Mouse (Mus musculus) MEL (cell line): ENCODE measurements around the gene Klhl40. TPM values are rescaled to one million over a fixed set of nuclear protein-coding genes. Genes with fewer than 3 reads are reported as not detected.

Experiments used
- DNase-seq: peaks from one replicate; pipeline ENCODE4 v3.0.0; 2011; ENCODE audit warnings: low read depth, low spot score
- H3K27ac ChIP-seq: 2 replicates; pipeline ENCODE4 v1.5.1; 2012; ENCODE audit warnings: low read depth, mild to moderate bottlenecking, control low read depth, low read length, moderate library complexity; ENCODE audit not compliant: control insufficient read depth
- H3K27me3 ChIP-seq, 2 experiments: fragments of 150-350 bp in 1 of 2; sonication (generic) in 1 of 2; 2 replicates each; pipeline ENCODE4 v1.6.1; 2012; ENCODE audit warnings: low read length in 2 of 2, mild to moderate bottlenecking in 2 of 2, improper control_type of control experiment in 1 of 2, moderate library complexity in 1 of 2; ENCODE audit not compliant: insufficient read depth in 2 of 2, control insufficient read depth in 1 of 2
- H3K36me3 ChIP-seq, 2 experiments: 2 replicates each; pipeline ENCODE4 v1.6.1; 2012 to 2014; ENCODE audit warnings: low read length in 2 of 2, improper control_type of control experiment in 1 of 2, inconsistent platforms in 1 of 2, mild to moderate bottlenecking in 1 of 2; ENCODE audit not compliant: insufficient read depth in 2 of 2, control insufficient read depth in 1 of 2
- H3K4me1 ChIP-seq, 2 experiments: fragments of 150-350 bp in 1 of 2; sonication (generic) in 1 of 2; 2 replicates each; pipeline ENCODE4 v1.6.1; 2012; ENCODE audit warnings: low read length in 2 of 2, improper control_type of control experiment in 1 of 2, mild to moderate bottlenecking in 1 of 2; ENCODE audit not compliant: insufficient read depth in 2 of 2, control insufficient read depth in 1 of 2
- H3K4me3 ChIP-seq, 2 experiments: fragments of 150-350 bp in 1 of 2; sonication (generic) in 1 of 2; 2 replicates each; pipeline ENCODE4 v1.5.1; 2012; ENCODE audit warnings: low read depth in 2 of 2, low read length in 2 of 2, mild to moderate bottlenecking in 2 of 2, moderate library complexity in 2 of 2, control low read depth in 1 of 2, improper control_type of control experiment in 1 of 2; ENCODE audit not compliant: control insufficient read depth in 1 of 2, insufficient read depth in 1 of 2
- H3K79me2 ChIP-seq: 2 replicates; pipeline ENCODE4 v1.6.1; 2012; ENCODE audit warnings: mild to moderate bottlenecking, low read length, moderate library complexity; ENCODE audit not compliant: control insufficient read depth, poor library complexity, insufficient read depth
- H3K9ac ChIP-seq: 2 replicates; pipeline ENCODE4 v1.6.1; 2012; ENCODE audit warnings: low read depth, mild to moderate bottlenecking, control low read depth, low read length, moderate library complexity; ENCODE audit not compliant: control insufficient read depth, poor library complexity, severe bottlenecking
- H3K9me3 ChIP-seq: fragments of 150-350 bp; sonication (generic); replicated peaks from 2 replicates; pipeline ENCODE4 v1.6.1; 2012; ENCODE audit warnings: mild to moderate bottlenecking, low read length, improper control_type of control experiment, moderate library complexity; ENCODE audit not compliant: insufficient read depth
- CHD1 ChIP-seq: IDR thresholded peaks from 2 replicates; pipeline ENCODE4 v1.6.1; 2012; ENCODE audit warnings: low read depth, mild to moderate bottlenecking, inconsistent platforms, low read length, improper control_type of control experiment
- CHD2 ChIP-seq: IDR thresholded peaks from 2 replicates; pipeline ENCODE4 v1.6.1; 2011; ENCODE audit warnings: low read length, improper control_type of control experiment
- ELF1 ChIP-seq: IDR thresholded peaks from 2 replicates; pipeline ENCODE4 v1.6.1; 2014; ENCODE audit warnings: low read depth, mild to moderate bottlenecking, inconsistent platforms, low read length, improper control_type of control experiment, moderate library complexity
- EP300 ChIP-seq, 2 experiments: IDR thresholded peaks; 2 replicates each; pipeline ENCODE4 v1.6.1; 2011; ENCODE audit warnings: improper control_type of control experiment in 2 of 2, low read length in 2 of 2, low read depth in 1 of 2, mild to moderate bottlenecking in 1 of 2
- ETS1 ChIP-seq: IDR thresholded peaks from 2 replicates; pipeline ENCODE4 v1.6.1; 2012; ENCODE audit warnings: low read depth, mild to moderate bottlenecking, inconsistent platforms, low read length, improper control_type of control experiment, moderate library complexity
- GATA1 ChIP-seq: IDR thresholded peaks from 2 replicates; pipeline ENCODE4 v1.6.1; 2011; ENCODE audit warnings: low read depth, low read length, improper control_type of control experiment
- HCFC1 ChIP-seq: IDR thresholded peaks from 2 replicates; pipeline ENCODE4 v1.6.1; 2012; ENCODE audit warnings: low read depth, mild to moderate bottlenecking, inconsistent platforms, low read length, improper control_type of control experiment, moderate library complexity
- MAFK ChIP-seq: IDR thresholded peaks from 2 replicates; pipeline ENCODE4 v1.6.1; 2011; ENCODE audit warnings: low read depth, mild to moderate bottlenecking, low read length, improper control_type of control experiment, borderline replicate concordance
- MAX ChIP-seq: IDR thresholded peaks from 2 replicates; pipeline ENCODE4 v1.6.1; 2011; ENCODE audit warnings: low read length, improper control_type of control experiment
- MAZ ChIP-seq: IDR thresholded peaks from 2 replicates; pipeline ENCODE4 v1.6.1; 2012; ENCODE audit warnings: low read depth, mild to moderate bottlenecking, inconsistent platforms, low read length, improper control_type of control experiment
- MXI1 ChIP-seq: IDR thresholded peaks from 2 replicates; pipeline ENCODE4 v1.6.1; 2011; ENCODE audit warnings: mild to moderate bottlenecking, low read depth, low read length, improper control_type of control experiment
- MYC ChIP-seq: IDR thresholded peaks from 2 replicates; pipeline ENCODE4 v1.6.1; 2011; ENCODE audit warnings: low read depth, mild to moderate bottlenecking, low read length, improper control_type of control experiment, moderate library complexity
- NELFE ChIP-seq: IDR thresholded peaks from 2 replicates; pipeline ENCODE4 v1.6.1; 2011; ENCODE audit warnings: low read depth, low read length, improper control_type of control experiment
- NRF1 ChIP-seq: IDR thresholded peaks from 2 replicates; pipeline ENCODE4 v1.6.1; 2014; ENCODE audit warnings: low read depth, mild to moderate bottlenecking, inconsistent platforms, low read length, improper control_type of control experiment, moderate library complexity; ENCODE audit not compliant: poor library complexity, insufficient read depth, severe bottlenecking
- POLR2A ChIP-seq, 2 experiments: IDR thresholded peaks; 2 replicates each; pipeline ENCODE4 v1.6.1; 2011 to 2012; ENCODE audit warnings: low read length in 2 of 2, mild to moderate bottlenecking in 2 of 2, control low read depth in 1 of 2, improper control_type of control experiment in 1 of 2, low read depth in 1 of 2, moderate library complexity in 1 of 2; ENCODE audit not compliant: control insufficient read depth in 1 of 2, insufficient read depth in 1 of 2, poor library complexity in 1 of 2
- POLR2AphosphoS2 ChIP-seq: IDR thresholded peaks from 2 replicates; pipeline ENCODE4 v1.6.1; 2011; ENCODE audit warnings: low read length, improper control_type of control experiment
- POLR2AphosphoS5 ChIP-seq: IDR thresholded peaks from 2 replicates; pipeline ENCODE4 v1.6.1; 2012; ENCODE audit warnings: low read depth, borderline replicate concordance, mild to moderate bottlenecking, inconsistent platforms, low read length, moderate library complexity, mixed read lengths
- SMC3 ChIP-seq: IDR thresholded peaks from 2 replicates; pipeline ENCODE4 v1.6.1; 2011; ENCODE audit warnings: low read depth, low read length, improper control_type of control experiment
- TAL1 ChIP-seq: IDR thresholded peaks from 2 replicates; pipeline ENCODE4 v1.6.1; 2012; ENCODE audit warnings: mild to moderate bottlenecking, inconsistent platforms, low read length, moderate library complexity, mixed read lengths
- TBP ChIP-seq: IDR thresholded peaks from 2 replicates; pipeline ENCODE4 v1.8.0; 2011; ENCODE audit warnings: low read depth, low read length, improper control_type of control experiment
- TCF12 ChIP-seq: IDR thresholded peaks from 2 replicates; pipeline ENCODE4 v1.6.1; 2014; ENCODE audit warnings: low read depth, mild to moderate bottlenecking, inconsistent platforms, low read length, improper control_type of control experiment, moderate library complexity
- UBTF ChIP-seq: IDR thresholded peaks from 2 replicates; pipeline ENCODE4 v1.6.1; 2012; ENCODE audit warnings: low read depth, mild to moderate bottlenecking, inconsistent platforms, low read length, improper control_type of control experiment, moderate library complexity, borderline replicate concordance; ENCODE audit not compliant: insufficient read depth
- USF2 ChIP-seq, 2 experiments: IDR thresholded peaks; 2 replicates each; pipeline ENCODE4 v1.6.1; 2011 to 2012; ENCODE audit warnings: improper control_type of control experiment in 2 of 2, low read length in 2 of 2, borderline replicate concordance in 1 of 2, inconsistent platforms in 1 of 2, low read depth in 1 of 2, mild to moderate bottlenecking in 1 of 2; ENCODE audit not compliant: insufficient read depth in 1 of 2
- ZC3H11A ChIP-seq: IDR thresholded peaks from 2 replicates; pipeline ENCODE4 v1.6.1; 2012; ENCODE audit warnings: low read depth, mild to moderate bottlenecking, inconsistent platforms, low read length, improper control_type of control experiment
- ZKSCAN1 ChIP-seq: IDR thresholded peaks from 2 replicates; pipeline ENCODE4 v1.6.1; 2012; ENCODE audit warnings: low read depth, mild to moderate bottlenecking, inconsistent platforms, low read length, improper control_type of control experiment, moderate library complexity
- ZMIZ1 ChIP-seq: IDR thresholded peaks from 2 replicates; pipeline ENCODE4 v1.6.1; 2012; ENCODE audit warnings: low read depth, mild to moderate bottlenecking, inconsistent platforms, low read length, improper control_type of control experiment, moderate library complexity
- polyA plus RNA-seq, 2 experiments: library from polyadenylated mRNA; stranded (reverse) in 1 of 2; unstranded in 1 of 2; fragments of >175 nt in 1 of 2; fragments of >200 nt in 1 of 2; gene quantifications; 2 replicates each; pipeline versions ENCODE4 v1.2.1 to v1.2.4; 2012; ENCODE audit warnings: low replicate concordance in 2 of 2, low read depth in 1 of 2; ENCODE audit not compliant: insufficient read length in 2 of 2, insufficient read depth in 1 of 2, missing spikeins in 1 of 2
- total RNA-seq: library from RNA; depleted of rRNA; stranded (reverse); fragments of 300-350 nt; gene quantifications from 2 replicates; pipeline ENCODE4 v1.2.3, GENCODE M21; 2012

Klhl40 gene
- total and polyA plus RNA-seq, 3 experiments, result not detected

- Histone ChIP-seq H3K36me3 (peaks cover 0 to 27% of the 10 kb centered on the region in 2 experiments; a peak in 2 of 4 replicates), H3K79me2 (no peaks in the 10 kb centered on the region), H3K27ac (no peak overlapping the region), H3K4me3 (no peak overlapping the region), H3K9me3 (no peaks in the 10 kb centered on the region), H3K4me1 (no peaks in the 10 kb centered on the region), H3K9ac (no peak overlapping the region), H3K27me3 (no peaks in the 10 kb centered on the region)
- TF ChIP-seq MAFK (no peak), NELFE (no peak), CHD1 (no peak), EP300 (IDR thresholded peaks at IDR 0.05; ENCODE audit: low read depth in 1 of 2, low read length in 2 of 2) (no peak), ZKSCAN1 (no peak), POLR2AphosphoS5 (no peak), CHD2 (no peak), MAZ (no peak)
- no peak for DNase-seq
Measured at GRCm38 (mm10) chr9:121752774-121753173, 24.6 kb upstream of the Klhl40 start.

GRCm38 (mm10) chr9:121754624-121755023 lies 22.8 kb upstream of the Klhl40 start:
- no peaks in the 10 kb centered on the region for H3K9me3 ChIP-seq
- no peaks in the 10 kb centered on the region for H3K4me1 ChIP-seq
- H3K36me3 ChIP-seq, result peaks cover 0 to 21% of the 10 kb centered on the region in 2 experiments; a peak in 2 of 4 replicates
- H3K79me2 ChIP-seq, result no peaks in the 10 kb centered on the region
- H3K27ac ChIP-seq, result no peak overlapping the region
- no peak overlapping the region for H3K4me3 ChIP-seq
- H3K27me3 ChIP-seq, result no peaks in the 10 kb centered on the region
- no peak for DNase-seq
- H3K9ac ChIP-seq, result no peak overlapping the region
- no peak for TF ChIP-seq ELF1
- TF ChIP-seq GATA1, result no peak
- TF ChIP-seq ETS1, result no peak
- TF ChIP-seq USF2 (IDR thresholded peaks at IDR 0.05; ENCODE audit: borderline replicate concordance in 1 of 2, insufficient read depth in 1 of 2, low read depth in 1 of 2, low read length in 2 of 2), result no peak
- no peak for TF ChIP-seq ZC3H11A
- TF ChIP-seq ZMIZ1, result no peak
- TF ChIP-seq MAFK, result no peak

- Histone ChIP-seq H3K9me3 (no peaks in the 10 kb centered on the region), H3K27ac (no peak overlapping the region), H3K9ac (no peak overlapping the region), H3K36me3 (peaks cover 0 to 14% of the 10 kb centered on the region in 2 experiments; a peak in 2 of 4 replicates), H3K27me3 (no peaks in the 10 kb centered on the region), H3K4me3 (no peak overlapping the region)
- no peak for TF ChIP-seq UBTF
- TF ChIP-seq TBP, result no peak
- TF ChIP-seq HCFC1, result no peak
- TF ChIP-seq SMC3, result no peak
- no peak for TF ChIP-seq MXI1
- TF ChIP-seq TAL1, result no peak
- TF ChIP-seq POLR2A (IDR thresholded peaks at IDR 0.05; ENCODE audit: control insufficient read depth in 1 of 2, insufficient read depth in 1 of 2, low read depth in 1 of 2, low read length in 2 of 2, poor library complexity in 1 of 2), result no peak
- TF ChIP-seq TCF12, result no peak
- TF ChIP-seq MYC, result no peak
- no peak for TF ChIP-seq ZMIZ1
- no peak for TF ChIP-seq ELF1
- TF ChIP-seq MAX, result no peak
- TF ChIP-seq POLR2AphosphoS2, result no peak
- TF ChIP-seq NRF1, result no peak
- TF ChIP-seq, all 39 proteins: peak for 0
- Histone ChIP-seq H3K4me1 (no peaks in the 10 kb centered on the region), H3K79me2 (no peaks in the 10 kb centered on the region)
- DNase-seq, result no peak
Measured at GRCm38 (mm10) chr9:121756785-121757184, 20.6 kb upstream of the Klhl40 start.
